Mouse (Mus musculus): ENCODE data around the gene Hikeshi. TPM values are rescaled to one million over a fixed set of nuclear protein-coding genes. Genes with fewer than 3 reads are reported as not detected.

Hikeshi gene
- polyA plus RNA-seq, 1 experiment from 2014 or later, result 133 TPM

GRCm38 (mm10) chr7:89975571-89975970 is 34.6 kb upstream of the Hikeshi start:
- peaks cover 2% of the 10 kb centered on the region; the same call in 1 of the 2 replicates for H3K36me3 ChIP-seq (ENCODE audit: control insufficient read depth, insufficient read depth, low read length)
- H3K4me3 ChIP-seq (ENCODE audit: low read depth, low read length), result no peak overlapping the region
- no peaks in the 10 kb centered on the region for H3K9me3 ChIP-seq (ENCODE audit: control insufficient read depth, low read length)
- H3K4me2 ChIP-seq (ENCODE audit: low read depth), result no peak overlapping the region
- ATAC-seq (ENCODE audit: insufficient read depth, low FRiP score, low TSS enrichment), result no peak
- no peak for DNase-seq (ENCODE audit: low spot score)
- WGBS, result 81% methylated on average over 1 of the region's 1 CpGs
- no peak overlapping the region for H3K27ac ChIP-seq (ENCODE audit: low read depth, low read length)
- no peaks in the 10 kb centered on the region for H3K27me3 ChIP-seq (ENCODE audit: control insufficient read depth, insufficient read depth, low read length)
- H3K9ac ChIP-seq (ENCODE audit: low read length), result no peak overlapping the region
- H3K4me1 ChIP-seq (ENCODE audit: control insufficient read depth, insufficient read depth, low read length), result peaks cover 8% of the 10 kb centered on the region; the same call in 1 of the 2 replicates

GRCm38 (mm10) chr7:89967235-89967634 is 26.2 kb upstream of the Hikeshi start:
- Histone ChIP-seq H3K27me3 (ENCODE audit: control insufficient read depth, insufficient read depth, low read length) (no peaks in the 10 kb centered on the region), H3K36me3 (ENCODE audit: control insufficient read depth, insufficient read depth, low read length) (peaks cover 6% of the 10 kb centered on the region; the same call in 1 of the 2 replicates), H3K4me2 (ENCODE audit: low read depth) (no peak overlapping the region), H3K4me1 (ENCODE audit: control insufficient read depth, insufficient read depth, low read length) (no peaks in the 10 kb centered on the region), H3K9me3 (ENCODE audit: control insufficient read depth, low read length) (no peaks in the 10 kb centered on the region), H3K4me3 (ENCODE audit: low read depth, low read length) (no peak overlapping the region), H3K9ac (ENCODE audit: low read length) (no peak overlapping the region), H3K27ac (ENCODE audit: low read depth, low read length) (no peak overlapping the region)
- ATAC-seq (ENCODE audit: insufficient read depth, low FRiP score, low TSS enrichment) (no peak), DNase-seq (ENCODE audit: low spot score) (no peak)
- 94% methylated on average over 2 of the region's 2 CpGs for WGBS

GRCm38 (mm10) chr7:89966771-89967170 is 25.8 kb upstream of the Hikeshi start:
- Histone ChIP-seq H3K4me3 (ENCODE audit: low read depth, low read length) (no peak overlapping the region), H3K27me3 (ENCODE audit: control insufficient read depth, insufficient read depth, low read length) (no peaks in the 10 kb centered on the region), H3K27ac (ENCODE audit: low read depth, low read length) (no peak overlapping the region), H3K4me2 (ENCODE audit: low read depth) (no peak overlapping the region), H3K9ac (ENCODE audit: low read length) (no peak overlapping the region), H3K36me3 (ENCODE audit: control insufficient read depth, insufficient read depth, low read length) (peaks cover 6% of the 10 kb centered on the region; the same call in 1 of the 2 replicates), H3K9me3 (ENCODE audit: control insufficient read depth, low read length) (no peaks in the 10 kb centered on the region), H3K4me1 (ENCODE audit: control insufficient read depth, insufficient read depth, low read length) (no peaks in the 10 kb centered on the region)
- ATAC-seq (ENCODE audit: insufficient read depth, low FRiP score, low TSS enrichment) (no peak), DNase-seq (ENCODE audit: low spot score) (no peak)
- WGBS, result 94% methylated on average over 1 of the region's 1 CpGs

GRCm38 (mm10) chr7:89963135-89963534 is 22.1 kb upstream of the Hikeshi start:
- no peak overlapping the region for H3K9ac ChIP-seq (ENCODE audit: low read length)
- no peaks in the 10 kb centered on the region for H3K27me3 ChIP-seq (ENCODE audit: control insufficient read depth, insufficient read depth, low read length)
- H3K4me3 ChIP-seq (ENCODE audit: low read depth, low read length), result no peak overlapping the region
- peaks cover 3% of the 10 kb centered on the region; the same call in 1 of the 2 replicates for H3K36me3 ChIP-seq (ENCODE audit: control insufficient read depth, insufficient read depth, low read length)
- H3K4me2 ChIP-seq (ENCODE audit: low read depth), result no peak overlapping the region
- H3K27ac ChIP-seq (ENCODE audit: low read depth, low read length), result no peak overlapping the region
- DNase-seq (ENCODE audit: low spot score), result no peak
- no peaks in the 10 kb centered on the region for H3K4me1 ChIP-seq (ENCODE audit: control insufficient read depth, insufficient read depth, low read length)
- no peaks in the 10 kb centered on the region for H3K9me3 ChIP-seq (ENCODE audit: control insufficient read depth, low read length)
- ATAC-seq (ENCODE audit: insufficient read depth, low FRiP score, low TSS enrichment), result no peak

GRCm38 (mm10) chr7:89957300-89957699 is 16.3 kb upstream of the Hikeshi start:
- Histone ChIP-seq H3K4me2 (ENCODE audit: low read depth) (no peak overlapping the region), H3K4me1 (ENCODE audit: control insufficient read depth, insufficient read depth, low read length) (no peaks in the 10 kb centered on the region), H3K9ac (ENCODE audit: low read length) (no peak overlapping the region), H3K27me3 (ENCODE audit: control insufficient read depth, insufficient read depth, low read length) (no peaks in the 10 kb centered on the region), H3K9me3 (ENCODE audit: control insufficient read depth, low read length) (no peaks in the 10 kb centered on the region), H3K4me3 (ENCODE audit: low read depth, low read length) (no peak overlapping the region), H3K27ac (ENCODE audit: low read depth, low read length) (no peak overlapping the region), H3K36me3 (ENCODE audit: control insufficient read depth, insufficient read depth, low read length) (peaks cover 2% of the 10 kb centered on the region; the same call in 1 of the 2 replicates)
- DNase-seq (ENCODE audit: low spot score), result no peak
- WGBS, result 53% methylated on average over 5 of the region's 5 CpGs
- no peak for ATAC-seq (ENCODE audit: insufficient read depth, low FRiP score, low TSS enrichment)

- 94% methylated on average over 5 of the region's 5 CpGs for WGBS
- no peak for ATAC-seq (ENCODE audit: insufficient read depth, low FRiP score, low TSS enrichment)
- Histone ChIP-seq H3K4me2 (ENCODE audit: low read depth) (no peak overlapping the region), H3K27me3 (ENCODE audit: control insufficient read depth, insufficient read depth, low read length) (no peaks in the 10 kb centered on the region), H3K4me1 (ENCODE audit: control insufficient read depth, insufficient read depth, low read length) (no peaks in the 10 kb centered on the region), H3K27ac (ENCODE audit: low read depth, low read length) (no peak overlapping the region), H3K36me3 (ENCODE audit: control insufficient read depth, insufficient read depth, low read length) (peaks cover 2% of the 10 kb centered on the region; the same call in 1 of the 2 replicates), H3K9ac (ENCODE audit: low read length) (no peak overlapping the region), H3K9me3 (ENCODE audit: control insufficient read depth, low read length) (no peaks in the 10 kb centered on the region), H3K4me3 (ENCODE audit: low read depth, low read length) (no peak overlapping the region)
- no peak for DNase-seq (ENCODE audit: low spot score)
Measured at GRCm38 (mm10) chr7:89954261-89954660, 13.3 kb upstream of the Hikeshi start.

- Histone ChIP-seq H3K4me2 (ENCODE audit: low read depth) (no peak overlapping the region), H3K4me1 (ENCODE audit: control insufficient read depth, insufficient read depth, low read length) (no peaks in the 10 kb centered on the region), H3K9ac (ENCODE audit: low read length) (no peak overlapping the region), H3K9me3 (ENCODE audit: control insufficient read depth, low read length) (no peaks in the 10 kb centered on the region), H3K27me3 (ENCODE audit: control insufficient read depth, insufficient read depth, low read length) (no peaks in the 10 kb centered on the region), H3K27ac (ENCODE audit: low read depth, low read length) (no peak overlapping the region), H3K4me3 (ENCODE audit: low read depth, low read length) (no peak overlapping the region), H3K36me3 (ENCODE audit: control insufficient read depth, insufficient read depth, low read length) (no peaks in the 10 kb centered on the region)
- DNase-seq (ENCODE audit: low spot score), result no peak
- 82% methylated on average over 4 of the region's 4 CpGs for WGBS
- ATAC-seq (ENCODE audit: insufficient read depth, low FRiP score, low TSS enrichment), result no peak
Measured at GRCm38 (mm10) chr7:89949403-89949802, 8.4 kb upstream of the Hikeshi start.

GRCm38 (mm10) chr7:89948026-89948425 is 7.0 kb upstream of the Hikeshi start:
- H3K27me3 ChIP-seq (ENCODE audit: control insufficient read depth, insufficient read depth, low read length), result no peaks in the 10 kb centered on the region
- no peak for ATAC-seq (ENCODE audit: insufficient read depth, low FRiP score, low TSS enrichment)
- H3K4me3 ChIP-seq (ENCODE audit: low read depth, low read length), result no peak overlapping the region
- no peak overlapping the region for H3K9ac ChIP-seq (ENCODE audit: low read length)
- no peak for DNase-seq (ENCODE audit: low spot score)
- no peaks in the 10 kb centered on the region for H3K36me3 ChIP-seq (ENCODE audit: control insufficient read depth, insufficient read depth, low read length)
- H3K4me1 ChIP-seq (ENCODE audit: control insufficient read depth, insufficient read depth, low read length), result no peaks in the 10 kb centered on the region
- no peaks in the 10 kb centered on the region for H3K9me3 ChIP-seq (ENCODE audit: control insufficient read depth, low read length)
- 95% methylated on average over 7 of the region's 7 CpGs for WGBS
- H3K4me2 ChIP-seq (ENCODE audit: low read depth), result no peak overlapping the region
- H3K27ac ChIP-seq (ENCODE audit: low read depth, low read length), result no peak overlapping the region

- ATAC-seq (ENCODE audit: insufficient read depth, low FRiP score, low TSS enrichment) (no peak), DNase-seq (ENCODE audit: low spot score) (no peak)
- H3K4me2 ChIP-seq (ENCODE audit: low read depth), result peak overlapping the region; percentile 60
- WGBS, result 56% methylated on average over 15 of the region's 15 CpGs
- H3K4me1 ChIP-seq (ENCODE audit: control insufficient read depth, insufficient read depth, low read length), result peaks cover 5% of the 10 kb centered on the region
- no peaks in the 10 kb centered on the region for H3K27me3 ChIP-seq (ENCODE audit: control insufficient read depth, insufficient read depth, low read length)
- H3K9me3 ChIP-seq (ENCODE audit: control insufficient read depth, low read length), result no peaks in the 10 kb centered on the region
- no peaks in the 10 kb centered on the region for H3K36me3 ChIP-seq (ENCODE audit: control insufficient read depth, insufficient read depth, low read length)
- peak overlapping the region; percentile 71 for H3K4me3 ChIP-seq (ENCODE audit: low read depth, low read length)
- no peak overlapping the region for H3K9ac ChIP-seq (ENCODE audit: low read length)
- no peak overlapping the region for H3K27ac ChIP-seq (ENCODE audit: low read depth, low read length)
Measured at GRCm38 (mm10) chr7:89939497-89940353, 1.3 kb downstream of the Hikeshi start.
